Mouse (Mus musculus) embryonic facial prominence, embryonic 14.5 days (tissue): ENCODE data around the gene Tm9sf2. TPM values are rescaled to one million over a fixed set of nuclear protein-coding genes. Genes with fewer than 3 reads are reported as not detected.
A peak's percentile ranks its signal among the peaks of the same experiment; 100 is the strongest.

Experiments used
- ATAC-seq: fragments of 200-750 bp; cut with Nextera tagmentation; 2 replicates; pipeline ENCODE4 v1.8.0; 2017; ENCODE audit warnings: low read depth, moderate number of reproducible peaks, moderate TSS enrichment
- DNase-seq: peaks from one replicate; pipeline ENCODE4 v3.0.0-alpha.2; 2015; ENCODE audit warnings: low spot score
- H3K27ac ChIP-seq: fragments of 300-500 bp; sonication (generic); replicated peaks from 2 replicates; pipeline ENCODE4 v1.5.1; 2014; ENCODE audit warnings: low read depth, mild to moderate bottlenecking, low read length, moderate library complexity
- H3K27me3 ChIP-seq: fragments of 300-500 bp; sonication (generic); replicated peaks from 2 replicates; pipeline ENCODE4 v1.6.1; 2014; ENCODE audit warnings: low read length; ENCODE audit not compliant: control insufficient read depth, insufficient read depth
- H3K36me3 ChIP-seq: fragments of 300-500 bp; sonication (generic); 2 replicates; pipeline ENCODE4 v1.6.1; 2014; ENCODE audit warnings: low read length, mixed read lengths; ENCODE audit not compliant: control insufficient read depth, insufficient read depth
- H3K4me1 ChIP-seq: fragments of 300-500 bp; sonication (generic); 2 replicates; pipeline ENCODE4 v1.6.1; 2014; ENCODE audit warnings: antibody characterized with exemption, low read length; ENCODE audit not compliant: control insufficient read depth, insufficient read depth
- H3K4me2 ChIP-seq: fragments of 300-500 bp; sonication (generic); 2 replicates; pipeline ENCODE4 v1.6.1; 2014; ENCODE audit warnings: low read depth, mild to moderate bottlenecking, low read length, moderate library complexity, mixed read lengths
- H3K4me3 ChIP-seq: fragments of 300-500 bp; sonication (generic); 2 replicates; pipeline ENCODE4 v1.5.1; 2014; ENCODE audit warnings: low read depth, mild to moderate bottlenecking, low read length
- H3K9ac ChIP-seq: fragments of 300-500 bp; sonication (generic); 2 replicates; pipeline ENCODE4 v1.6.1; 2014; ENCODE audit warnings: low read depth, mild to moderate bottlenecking, low read length, moderate library complexity, mixed read lengths
- H3K9me3 ChIP-seq: fragments of 300-500 bp; sonication (generic); 2 replicates; pipeline ENCODE4 v1.6.1; 2016; ENCODE audit warnings: low read length; ENCODE audit not compliant: control insufficient read depth
- WGBS: fragments of 180-500 bp; shearing (Covaris S2); extraction: QIAGEN DNeasy Blood & Tissue Kit; methylation state at CpG from one replicate; pipeline ENCODE4 v1.1.7; 2014; 5-methylcytosine and 5-hydroxymethylcytosine counted together
- polyA plus RNA-seq: library from polyadenylated mRNA; unstranded; fragments of >200 nt; fragmentation: Nextera tagmentation; extraction: Ambion mirVana; gene quantifications from 2 replicates; pipeline ENCODE4 v1.2.1, GENCODE M21; 2014

The Tm9sf2 gene
- polyA plus RNA-seq, 1 experiment from 2014 or later: 159 TPM

- H3K9ac ChIP-seq: no peak overlapping the region
- no peaks in the 10 kb centered on the region for H3K36me3 ChIP-seq
- H3K27ac ChIP-seq: no peak overlapping the region
- H3K9me3 ChIP-seq: no peaks in the 10 kb centered on the region
- no peaks in the 10 kb centered on the region for H3K27me3 ChIP-seq
- no peak overlapping the region for H3K4me3 ChIP-seq
- no peak overlapping the region for H3K4me2 ChIP-seq
- DNase-seq (peak; percentile 80), ATAC-seq (peak; percentile 55; the same call in 1 of the 2 replicates)
- WGBS: 12% methylated on average over 7 of the region's 7 CpGs
- no peaks in the 10 kb centered on the region for H3K4me1 ChIP-seq
Observed at GRCm38 (mm10) chr14:122190941-122191510, 84.2 kb downstream of the Tm9sf2 start.

GRCm38 (mm10) chr14:122194630-122195029 is 87.8 kb downstream of the Tm9sf2 start:
- Histone ChIP-seq H3K27ac (no peak overlapping the region), H3K4me1 (no peaks in the 10 kb centered on the region), H3K27me3 (no peaks in the 10 kb centered on the region), H3K4me2 (no peak overlapping the region), H3K9ac (no peak overlapping the region), H3K9me3 (peaks cover 8% of the 10 kb centered on the region), H3K4me3 (no peak overlapping the region), H3K36me3 (no peaks in the 10 kb centered on the region)
- DNase-seq: no peak
- WGBS: 97% methylated on average over 8 of the region's 8 CpGs
- no peak for ATAC-seq

GRCm38 (mm10) chr14:122196851-122197250 is 90.0 kb downstream of the Tm9sf2 start:
- Histone ChIP-seq H3K4me1 (no peaks in the 10 kb centered on the region), H3K27ac (no peak overlapping the region), H3K9ac (no peak overlapping the region), H3K9me3 (peaks cover 8% of the 10 kb centered on the region), H3K4me3 (no peak overlapping the region), H3K36me3 (no peaks in the 10 kb centered on the region), H3K4me2 (no peak overlapping the region), H3K27me3 (no peaks in the 10 kb centered on the region)
- no peak for ATAC-seq
- WGBS: 76% methylated on average over 6 of the region's 6 CpGs
- no peak for DNase-seq

GRCm38 (mm10) chr14:122200247-122200885 is 93.5 kb downstream of the Tm9sf2 start:
- 30% methylated on average over 14 of the region's 14 CpGs for WGBS
- Histone ChIP-seq H3K4me2 (no peak overlapping the region), H3K27ac (no peak overlapping the region), H3K9me3 (peaks cover 8% of the 10 kb centered on the region), H3K36me3 (no peaks in the 10 kb centered on the region), H3K27me3 (no peaks in the 10 kb centered on the region), H3K9ac (no peak overlapping the region), H3K4me3 (no peak overlapping the region), H3K4me1 (no peaks in the 10 kb centered on the region)
- ATAC-seq (no peak), DNase-seq (peak; percentile 16)

- Histone ChIP-seq H3K27me3 (no peaks in the 10 kb centered on the region), H3K36me3 (no peaks in the 10 kb centered on the region), H3K4me1 (no peaks in the 10 kb centered on the region), H3K9ac (no peak overlapping the region), H3K9me3 (0 out of 2 replicates have a peak, but pooled peaks cover 2% of the 10 kb centered on the region), H3K27ac (no peak overlapping the region), H3K4me3 (no peak overlapping the region), H3K4me2 (no peak overlapping the region)
- 79% methylated on average over 5 of the region's 5 CpGs for WGBS
- no peak for ATAC-seq
- no peak for DNase-seq
Observed at GRCm38 (mm10) chr14:122209177-122209576, 102.3 kb downstream of the Tm9sf2 start.

Other genes starting within 250 kb of the Tm9sf2 start
- gene Ubac2, start 228.4 kb upstream of the Tm9sf2 start, polyA plus RNA-seq: 60.1 and 65.9 TPM in 2 replicates
- 0.11 and 0.22 TPM in 2 replicates for gene Gpr18, start 191.3 kb upstream of the Tm9sf2 start, polyA plus RNA-seq
- gene Gpr183, start 141.8 kb upstream of the Tm9sf2 start, polyA plus RNA-seq: 3.5 and 5.1 TPM in 2 replicates
- not detected in 2 replicates for gene Timm8a2, start 72.4 kb upstream of the Tm9sf2 start, polyA plus RNA-seq
- gene Clybl, start 74.7 kb downstream of the Tm9sf2 start, polyA plus RNA-seq: 26.6 and 27.1 TPM in 2 replicates